Mouse (Mus musculus): ENCODE results near the gene Engase.

Engase gene

DNA sequence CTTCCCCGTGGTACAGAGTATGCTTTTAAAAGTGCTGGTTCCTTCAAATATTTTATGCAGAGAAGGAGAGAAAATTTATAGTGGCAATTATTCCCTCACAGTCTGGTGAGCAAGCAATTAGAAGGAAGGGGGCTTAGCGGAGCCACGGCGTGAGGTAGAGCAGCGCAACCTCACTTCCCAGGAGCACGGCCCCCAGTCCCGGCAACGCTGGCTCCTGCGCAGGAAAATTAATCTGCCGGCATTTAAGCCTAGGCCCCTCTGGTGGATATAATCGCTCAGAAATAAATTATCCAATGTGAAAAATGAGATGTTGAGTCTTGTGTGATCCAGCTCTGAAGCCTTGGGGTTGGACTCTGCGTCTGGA is 12.3 kb downstream of the Engase start:
- DNase-seq, result no peak

DNA sequence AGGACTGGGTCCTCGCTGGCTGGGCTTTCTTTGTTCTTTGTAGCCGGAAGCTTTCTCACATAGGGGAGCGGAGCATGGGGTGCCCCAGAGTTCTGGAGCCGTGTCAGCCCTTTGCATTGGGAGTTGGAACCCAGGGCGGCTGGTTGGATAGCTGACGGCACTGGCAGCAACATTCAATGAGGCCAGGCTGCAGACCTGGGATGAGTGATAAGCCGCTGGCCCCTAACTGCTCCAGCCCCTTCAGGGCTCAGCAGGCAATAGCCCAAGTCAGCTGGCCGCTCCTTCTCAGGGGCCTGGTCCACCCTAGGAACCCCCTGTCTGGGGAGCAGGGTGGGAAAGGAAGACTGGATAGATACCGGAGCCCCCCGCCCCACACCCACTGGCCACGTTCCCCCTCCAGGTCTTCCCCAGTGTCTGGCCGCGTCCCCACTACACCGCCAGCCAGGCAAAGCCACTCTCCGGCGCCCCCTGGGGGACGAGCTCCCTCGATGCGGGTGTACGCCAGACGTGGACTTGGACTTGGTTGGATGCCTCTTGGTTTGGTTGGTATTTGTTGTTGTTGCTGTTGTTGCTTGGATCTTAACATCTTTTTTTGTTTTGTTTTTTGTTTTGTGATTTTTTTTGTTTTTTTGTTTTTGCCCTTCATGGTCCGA is 14.1 kb downstream of the Engase start:
- peak; percentile 62 to 70 for DNase-seq

- no peak for DNase-seq
Measured at GRCm38 (mm10) chr11:118491230-118491629, 14.6 kb downstream of the Engase start.

GRCm38 (mm10) chr11:118493458-118493857 is 16.8 kb downstream of the Engase start:
- DNase-seq, result peak in 1 of 2 experiments; percentile 33

DNA sequence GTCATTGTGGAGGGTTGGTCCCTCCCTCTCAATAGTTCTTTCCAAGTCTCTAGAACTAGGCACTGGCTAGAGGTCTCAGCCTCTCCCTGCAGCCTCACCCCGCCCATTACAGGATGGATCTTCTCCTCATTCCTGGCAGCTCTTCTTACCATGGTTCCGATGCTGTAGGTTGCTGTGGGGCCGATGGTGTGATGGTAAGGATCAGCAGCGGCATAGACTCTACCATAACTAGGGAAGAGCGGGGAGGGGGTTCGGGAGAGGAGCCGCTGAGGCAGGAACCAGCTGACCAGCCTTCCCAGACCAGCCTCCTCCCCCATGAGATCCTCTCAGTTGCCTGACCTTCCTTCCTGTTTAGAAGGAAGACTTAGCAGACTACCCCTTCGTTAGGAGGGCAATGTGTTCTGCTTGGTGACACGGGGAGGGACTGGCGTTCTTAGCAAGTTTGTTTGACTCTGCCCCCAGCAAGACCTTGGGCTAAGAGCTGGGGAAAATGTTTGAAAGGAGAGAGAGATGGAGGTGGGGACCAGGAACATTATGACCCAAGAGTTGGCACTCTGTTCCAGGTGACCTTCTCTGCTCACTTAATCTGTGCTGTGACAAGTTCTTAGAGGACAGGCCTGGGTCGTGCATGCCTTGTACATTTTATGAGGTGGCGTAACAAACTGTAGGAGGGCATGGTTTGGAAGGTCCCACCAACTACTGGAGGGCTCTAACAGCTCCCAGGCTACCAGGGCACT is 17.5 kb downstream of the Engase start:
- no peak for DNase-seq

DNA sequence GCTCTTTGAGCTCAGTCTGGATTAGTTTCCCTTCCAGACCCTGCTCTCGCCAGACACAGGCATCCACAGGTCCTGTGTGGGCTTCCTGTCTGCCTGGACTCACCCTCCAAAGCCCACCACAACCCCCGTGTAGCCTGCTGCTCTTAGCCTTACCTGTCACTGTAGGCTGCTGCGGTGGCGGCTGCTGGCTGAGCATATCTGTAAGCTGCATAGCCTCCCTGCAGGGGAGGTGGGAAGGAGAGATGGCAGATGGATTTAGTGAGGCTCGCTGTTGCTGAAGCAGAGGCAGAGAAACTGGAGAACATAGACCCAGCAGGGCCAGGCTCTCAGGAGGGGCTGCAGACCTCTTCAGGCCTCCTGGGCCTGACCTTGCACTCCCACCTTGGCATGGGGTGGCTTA is 18.4 kb downstream of the Engase start:
- no peak for DNase-seq

DNA sequence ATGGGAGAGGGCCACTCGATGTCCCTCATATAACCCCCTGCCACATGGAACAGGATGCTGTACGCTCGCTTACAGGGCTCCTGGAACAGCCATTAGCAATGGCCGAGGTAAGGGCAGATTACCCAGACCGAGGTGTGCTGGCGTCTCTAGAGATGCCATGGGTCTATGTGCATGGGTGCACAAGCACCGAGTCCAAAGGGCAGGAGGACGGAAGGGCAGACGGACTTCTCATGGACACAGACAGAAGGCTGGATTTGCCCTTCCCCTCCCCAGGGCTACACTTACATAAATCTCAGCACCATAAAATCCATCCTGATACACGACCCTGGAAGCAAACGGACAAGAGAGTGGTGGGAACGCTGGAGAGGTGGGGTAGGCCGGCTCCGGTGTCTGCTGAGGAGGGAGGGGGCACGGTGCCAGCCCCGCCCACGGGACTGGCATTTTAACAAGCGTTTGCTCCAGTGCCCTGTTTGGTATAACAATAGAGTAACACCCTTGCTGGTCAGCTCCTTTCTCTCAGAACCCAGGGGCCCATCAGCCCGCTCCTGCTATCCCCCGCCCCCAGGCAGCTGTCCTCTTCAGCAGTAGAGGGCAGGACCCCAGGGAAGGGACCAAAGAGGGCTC is 19.5 kb downstream of the Engase start:
- no peak for DNase-seq

- no peak for DNase-seq
Measured at GRCm38 (mm10) chr11:118502990-118503389, 26.4 kb downstream of the Engase start.

DNA sequence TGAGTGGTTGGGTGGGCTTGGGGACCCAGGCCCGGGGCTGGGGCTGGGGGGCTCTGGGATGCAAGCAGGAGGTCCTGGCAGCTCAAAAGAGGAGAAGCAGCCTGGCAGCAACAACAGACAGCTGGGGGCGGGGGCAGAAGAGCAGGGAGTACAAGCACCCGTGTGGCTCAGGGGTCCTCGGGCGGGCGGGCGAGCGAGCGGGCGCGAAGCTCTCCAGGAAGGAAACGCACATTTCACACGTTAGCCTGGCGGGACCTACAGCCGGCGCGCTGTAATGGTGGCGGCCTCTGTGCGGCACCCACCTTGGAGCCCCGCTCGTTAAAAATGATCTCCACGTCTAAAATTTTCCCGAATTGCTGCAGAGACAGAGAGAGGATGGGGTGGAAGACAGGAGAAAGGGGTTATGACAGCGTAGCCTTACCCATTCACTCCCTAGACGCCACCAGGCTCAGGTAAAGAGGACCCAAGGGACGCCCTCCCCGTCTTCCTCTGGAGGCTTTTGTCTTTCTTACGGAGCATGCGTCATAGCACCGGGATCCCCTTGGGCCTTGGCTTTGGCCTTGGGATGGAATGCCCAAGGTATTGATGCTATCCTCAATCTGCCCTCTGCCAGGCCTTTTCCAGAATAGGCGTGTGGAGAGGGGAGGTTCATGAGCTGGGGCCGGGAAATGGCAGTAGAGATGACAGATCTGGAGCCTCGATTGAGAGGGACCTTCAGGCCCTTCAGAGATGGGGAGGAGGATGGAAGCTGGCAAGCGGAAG is 27.0 kb downstream of the Engase start:
- no peak for DNase-seq

GRCm38 (mm10) chr11:118504180-118504454 is 27.5 kb downstream of the Engase start:
- DNase-seq, result peak in 1 of 2 experiments; percentile 29

DNA sequence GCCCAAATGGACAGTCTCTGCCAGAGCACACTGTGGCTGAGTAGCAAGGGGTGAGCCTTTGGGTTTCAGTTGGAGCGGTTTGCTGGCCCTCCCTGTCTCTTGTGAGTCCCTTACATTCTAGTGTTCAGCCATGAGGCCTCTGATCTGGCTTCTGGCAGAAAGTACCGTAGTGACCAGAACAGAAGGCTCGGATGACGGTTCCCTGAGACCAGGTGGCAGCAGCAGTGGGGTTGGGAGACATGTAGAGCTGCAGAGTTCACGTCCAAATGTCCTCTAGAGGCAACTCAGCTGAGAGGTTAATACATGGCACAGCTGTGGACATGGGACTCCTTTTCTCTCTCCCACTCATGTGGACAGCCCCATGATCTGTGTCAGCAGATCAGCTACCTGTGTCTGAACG is 30.5 kb downstream of the Engase start:
- DNase-seq, result no peak

DNA sequence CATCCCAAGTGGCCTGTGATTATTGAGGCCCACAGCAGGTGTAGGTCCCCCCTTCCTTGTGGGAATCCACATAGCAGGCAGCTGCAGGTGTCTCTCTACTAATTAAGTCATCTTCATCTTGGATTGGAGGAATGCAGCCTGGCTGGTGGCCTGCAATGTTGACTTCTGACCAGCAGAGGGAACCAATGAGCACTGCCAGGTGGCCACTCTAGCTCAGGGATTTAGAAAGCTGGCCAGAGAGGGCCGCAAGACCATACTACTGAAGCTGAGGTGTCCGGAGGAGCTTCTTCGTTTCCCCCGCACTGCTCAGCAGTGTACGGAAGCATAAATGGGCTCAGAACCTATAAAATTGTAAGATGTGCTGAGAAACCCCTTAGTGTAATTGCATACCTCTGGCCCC is 31.3 kb downstream of the Engase start:
- peak; percentile 63 for DNase-seq

- no peak for DNase-seq
Measured at GRCm38 (mm10) chr11:118508341-118508740, 31.7 kb downstream of the Engase start.

DNA sequence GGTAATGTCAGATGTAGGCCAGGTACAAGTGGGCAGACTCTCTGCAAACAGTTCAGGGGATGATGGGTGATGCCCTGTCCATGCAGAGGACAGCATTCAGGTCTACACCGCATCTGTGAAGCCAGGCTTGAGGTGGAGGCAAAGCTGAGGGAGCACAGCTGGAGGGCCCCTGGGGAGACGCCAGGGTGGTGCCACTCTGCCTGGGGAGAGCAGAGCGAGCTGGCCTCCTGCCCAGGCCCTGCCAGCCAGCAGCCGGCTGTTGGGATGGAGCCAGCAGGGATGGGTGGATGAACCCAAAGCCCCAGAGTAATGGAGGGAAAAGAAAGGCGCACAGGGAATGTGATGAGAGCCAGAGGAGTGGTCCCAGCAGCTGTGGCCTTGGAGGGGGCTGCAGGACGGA is 35.2 kb downstream of the Engase start:
- no peak for DNase-seq

DNA sequence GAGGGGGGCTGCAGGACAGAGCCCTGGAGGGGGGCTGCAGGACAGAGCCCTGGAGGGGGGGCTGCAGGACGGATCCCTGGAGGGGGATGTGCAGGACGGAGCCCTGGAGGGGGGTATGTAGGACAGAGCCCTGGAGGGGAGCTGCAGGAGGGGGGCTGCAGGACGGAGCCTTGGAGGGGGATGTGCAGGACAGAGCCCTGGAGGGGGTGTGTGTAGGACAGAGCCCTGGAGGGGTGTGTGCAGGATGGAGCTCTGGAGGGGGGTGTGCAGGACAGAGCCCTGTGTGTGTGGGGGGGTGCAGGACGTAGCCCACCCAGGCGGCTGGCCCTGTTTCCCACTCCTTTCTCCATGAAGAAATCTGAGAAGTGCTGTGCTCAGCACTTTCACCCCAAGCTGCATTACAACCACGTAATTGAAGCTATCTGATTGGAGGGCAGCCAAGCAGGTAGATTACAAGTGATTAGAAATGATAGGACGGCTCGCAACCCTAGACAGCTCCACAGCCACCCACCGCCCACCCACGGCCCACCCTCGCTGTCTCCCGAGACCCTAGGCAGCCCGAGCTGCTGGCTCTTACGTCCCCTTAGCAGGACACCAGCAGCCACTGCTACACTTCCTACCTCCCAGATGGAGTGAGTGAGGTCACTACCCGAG is 35.8 kb downstream of the Engase start:
- DNase-seq, result no peak

GRCm38 (mm10) chr11:118517924-118518323 is 41.3 kb downstream of the Engase start:
- no peak for DNase-seq

DNA sequence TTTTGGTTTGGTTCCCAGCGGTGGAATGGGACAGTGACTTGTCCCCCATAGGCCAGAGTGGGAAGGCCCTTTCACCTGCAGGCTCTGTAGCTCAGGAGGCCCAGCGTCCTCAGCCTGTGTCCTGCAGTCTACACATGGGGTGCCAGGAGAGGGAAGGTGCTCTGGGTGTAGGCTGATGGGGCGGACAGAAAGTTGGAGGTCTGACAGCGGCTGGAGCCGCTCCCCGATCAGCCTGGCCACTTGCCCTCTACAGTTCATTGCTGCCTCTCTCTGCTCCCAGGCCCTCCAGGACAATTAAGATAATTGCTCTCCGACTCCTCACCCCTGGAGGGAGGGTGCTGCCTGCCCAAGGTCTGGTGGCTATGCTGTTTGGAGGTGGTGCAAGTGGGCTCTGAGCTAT is 42.1 kb downstream of the Engase start:
- peak in 1 of 2 experiments; percentile 25 for DNase-seq

DNA sequence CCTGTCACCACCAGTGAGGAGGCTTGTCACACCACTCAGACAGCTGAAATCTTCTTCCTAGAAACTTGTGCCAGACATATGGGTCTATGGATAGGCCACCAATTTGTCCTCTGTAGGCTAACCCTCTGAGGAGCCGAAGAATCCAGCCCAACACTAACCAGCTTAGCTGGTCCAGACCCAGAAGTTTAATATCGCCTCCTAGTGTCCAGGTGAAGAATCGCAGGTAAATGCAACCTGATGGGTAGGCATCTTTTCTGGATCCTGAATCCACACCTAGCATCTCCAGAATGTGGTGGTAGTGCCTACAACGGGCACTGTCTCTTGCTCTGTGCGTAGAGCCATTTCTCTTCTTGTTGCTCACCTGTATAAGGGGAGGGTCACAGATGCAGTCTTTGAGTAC is 43.6 kb downstream of the Engase start:
- DNase-seq, result no peak

- no peak for DNase-seq
Measured at GRCm38 (mm10) chr11:118520932-118521331, 44.3 kb downstream of the Engase start.

DNA sequence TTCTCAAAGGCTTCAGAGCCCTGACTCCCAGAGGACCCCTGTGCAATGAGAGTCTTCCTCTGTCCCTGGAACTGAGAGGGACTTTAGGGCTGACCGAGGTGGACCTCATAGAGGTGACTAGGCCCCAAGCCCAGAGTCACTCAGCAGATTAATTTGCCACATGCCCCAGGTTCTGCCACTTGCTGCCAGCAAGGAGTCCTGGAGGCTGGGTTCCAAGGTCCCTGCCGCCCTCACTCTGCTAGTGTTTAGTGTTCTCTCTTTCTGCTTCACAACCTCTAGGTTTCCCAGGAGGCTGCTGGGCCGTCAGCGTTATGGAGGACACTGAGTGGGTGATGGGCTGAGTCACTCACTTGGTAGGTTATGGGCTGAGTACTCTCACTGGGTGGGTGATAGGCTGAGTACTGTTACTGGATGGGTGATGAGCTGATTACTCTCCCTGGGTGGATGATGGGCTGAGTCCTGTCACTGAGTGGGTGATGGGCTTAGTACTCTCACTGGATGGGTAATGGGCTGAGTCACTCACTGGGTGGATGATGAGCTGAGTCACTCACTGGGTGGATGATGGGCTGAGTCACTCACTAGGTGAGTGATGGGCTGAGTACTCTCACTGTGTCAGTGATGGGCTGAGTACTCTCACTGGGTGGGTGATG is 47.0 kb downstream of the Engase start:
- DNase-seq, result no peak

GRCm38 (mm10) chr11:118525059-118525458 is 48.4 kb downstream of the Engase start:
- DNase-seq, result no peak

GRCm38 (mm10) chr11:118528761-118529160 is 52.1 kb downstream of the Engase start:
- DNase-seq, result no peak

- DNase-seq, result no peak
Measured at GRCm38 (mm10) chr11:118530313-118530712, 53.7 kb downstream of the Engase start.
